Mouse (Mus musculus): Measurements from ENCODE around the gene Fkbpl. TPM values are rescaled to one million over a fixed set of nuclear protein-coding genes. Genes with fewer than 3 reads are reported as not detected.

Gene Fkbpl
- polyA plus RNA-seq, 1 experiment from 2014 or later: 12.9 TPM

DNA sequence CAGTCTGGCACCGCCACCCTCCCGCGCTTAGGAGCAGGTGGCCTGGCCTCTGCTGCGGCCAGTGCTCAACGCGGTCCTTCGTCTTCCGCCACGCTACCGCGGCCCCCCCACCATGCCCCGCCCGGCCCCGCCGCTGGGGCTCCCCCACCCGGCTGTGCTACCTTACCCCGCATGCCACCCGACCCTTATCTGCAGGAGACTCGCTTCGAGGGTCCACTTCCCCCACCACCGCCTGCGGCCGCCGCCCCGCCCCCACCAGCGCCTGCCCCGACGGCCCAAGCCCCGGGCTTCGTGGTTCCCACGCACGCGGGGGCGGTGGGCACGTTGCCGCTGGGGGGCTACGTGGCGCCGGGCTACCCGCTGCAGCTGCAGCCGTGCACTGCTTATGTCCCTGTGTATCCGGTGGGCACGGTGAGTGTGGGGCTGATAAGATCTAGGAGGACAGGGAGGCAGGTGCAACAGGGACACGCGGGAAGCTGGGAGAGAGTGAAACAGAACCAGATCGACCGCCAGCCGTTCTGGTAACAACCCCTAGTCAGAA, 13.7 kb upstream of the Fkbpl start:
- Histone ChIP-seq H3K4me2 (replicated peaks) (peak overlapping the region; percentile 85), H3K4me1 (replicated peaks; ENCODE audit: control insufficient read depth, insufficient read depth, low read length) (peaks cover 46% of the 10 kb centered on the region), H3K9ac (peak overlapping the region; percentile 72), H3K27ac (no peak overlapping the region), H3K27me3 (ENCODE audit: control insufficient read depth, insufficient read depth, low read length) (peaks cover 23% of the 10 kb centered on the region), H3K36me3 (replicated peaks; ENCODE audit: control insufficient read depth, insufficient read depth) (no peaks in the 10 kb centered on the region), H3K4me3 (replicated peaks; ENCODE audit: low read length) (peak overlapping the region; percentile 74), H3K9me3 (ENCODE audit: control insufficient read depth, low read length) (no peaks in the 10 kb centered on the region)
- DNase-seq (ENCODE audit: low spot score) (no peak), ATAC-seq (ENCODE audit: low FRiP score) (no peak)
- WGBS: 3% methylated on average over 47 of the region's 48 CpGs

- no peaks in the 10 kb centered on the region for H3K36me3 ChIP-seq (replicated peaks; ENCODE audit: control insufficient read depth, insufficient read depth)
- 4% methylated on average over 12 of the region's 12 CpGs for WGBS
- peak overlapping the region; percentile 74 for H3K4me3 ChIP-seq (replicated peaks; ENCODE audit: low read length)
- peaks cover 23% of the 10 kb centered on the region for H3K27me3 ChIP-seq (ENCODE audit: control insufficient read depth, insufficient read depth, low read length)
- peak overlapping the region; percentile 85 for H3K4me2 ChIP-seq (replicated peaks)
- no peaks in the 10 kb centered on the region for H3K9me3 ChIP-seq (ENCODE audit: control insufficient read depth, low read length)
- DNase-seq (ENCODE audit: low spot score) (no peak), ATAC-seq (ENCODE audit: low FRiP score) (no peak)
- peaks cover 39% of the 10 kb centered on the region for H3K4me1 ChIP-seq (replicated peaks; ENCODE audit: control insufficient read depth, insufficient read depth, low read length)
- no peak overlapping the region for H3K27ac ChIP-seq
- peak overlapping the region; percentile 51 for H3K9ac ChIP-seq
These were observed 12.9 kb upstream of the Fkbpl start for GRCm38 (mm10) chr17:34631647-34632046.

GRCm38 (mm10) chr17:34632261-34632691, 12.3 kb upstream of the Fkbpl start:
- Histone ChIP-seq H3K9me3 (ENCODE audit: control insufficient read depth, low read length) (no peaks in the 10 kb centered on the region), H3K4me1 (replicated peaks; ENCODE audit: control insufficient read depth, insufficient read depth, low read length) (peaks cover 39% of the 10 kb centered on the region), H3K27ac (no peak overlapping the region), H3K4me3 (replicated peaks; ENCODE audit: low read length) (peak overlapping the region; percentile 74), H3K4me2 (replicated peaks) (peak overlapping the region; percentile 85), H3K27me3 (ENCODE audit: control insufficient read depth, insufficient read depth, low read length) (peaks cover 23% of the 10 kb centered on the region), H3K36me3 (replicated peaks; ENCODE audit: control insufficient read depth, insufficient read depth) (no peaks in the 10 kb centered on the region), H3K9ac (peak overlapping the region; percentile 51)
- 3% methylated on average over 26 of the region's 26 CpGs for WGBS
- ATAC-seq (ENCODE audit: low FRiP score) (no peak), DNase-seq (ENCODE audit: low spot score) (no peak)

- no peak for DNase-seq (ENCODE audit: low spot score)
- WGBS: 71% methylated on average over 2 of the region's 2 CpGs
- no peaks in the 10 kb centered on the region for H3K36me3 ChIP-seq (replicated peaks; ENCODE audit: control insufficient read depth, insufficient read depth)
These were observed 8.9 kb upstream of the Fkbpl start for GRCm38 (mm10) chr17:34635671-34636070.

DNA sequence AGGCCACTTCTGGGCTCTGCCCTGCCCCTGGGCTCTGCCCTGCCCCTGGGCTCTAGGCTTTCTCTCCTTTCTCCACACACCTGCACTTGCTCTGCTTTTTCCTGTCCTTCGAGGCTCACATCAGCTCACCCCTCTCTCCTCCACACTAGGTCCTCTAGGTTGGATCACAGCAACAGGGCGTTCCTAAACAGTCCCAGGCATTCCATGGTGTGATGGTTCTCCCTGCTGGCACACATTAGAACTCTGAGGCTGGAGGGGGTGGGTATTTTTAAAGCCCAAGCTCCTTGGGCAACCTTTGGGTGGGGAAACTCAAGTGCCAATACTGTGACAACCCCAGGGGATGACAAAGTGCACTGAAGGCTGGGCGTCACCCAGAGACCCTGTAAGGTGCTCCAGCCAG, 7.1 kb upstream of the Fkbpl start:
- Histone ChIP-seq H3K27ac (no peak overlapping the region), H3K4me2 (replicated peaks) (no peak overlapping the region), H3K4me3 (replicated peaks; ENCODE audit: low read length) (no peak overlapping the region), H3K9ac (no peak overlapping the region), H3K27me3 (ENCODE audit: control insufficient read depth, insufficient read depth, low read length) (0 out of 2 replicates have a peak, but pooled peaks cover under 1% of the 10 kb centered on the region), H3K9me3 (ENCODE audit: control insufficient read depth, low read length) (no peaks in the 10 kb centered on the region), H3K36me3 (replicated peaks; ENCODE audit: control insufficient read depth, insufficient read depth) (no peaks in the 10 kb centered on the region), H3K4me1 (replicated peaks; ENCODE audit: control insufficient read depth, insufficient read depth, low read length) (no peaks in the 10 kb centered on the region)
- ATAC-seq (ENCODE audit: low FRiP score) (no peak), DNase-seq (ENCODE audit: low spot score) (no peak)
- 78% methylated on average over 3 of the region's 3 CpGs for WGBS

More at GRCm38 (mm10) chr17:34635671-34636070, 8.9 kb upstream of the Fkbpl start:
- no peak overlapping the region for H3K4me3 ChIP-seq (replicated peaks; ENCODE audit: low read length)
- H3K9me3 ChIP-seq (ENCODE audit: control insufficient read depth, low read length): no peaks in the 10 kb centered on the region
- no peak overlapping the region for H3K9ac ChIP-seq
- no peak for ATAC-seq (ENCODE audit: low FRiP score)
- H3K27me3 ChIP-seq (ENCODE audit: control insufficient read depth, insufficient read depth, low read length): peaks cover 16% of the 10 kb centered on the region
- H3K4me2 ChIP-seq (replicated peaks): no peak overlapping the region
- H3K4me1 ChIP-seq (replicated peaks; ENCODE audit: control insufficient read depth, insufficient read depth, low read length): peaks cover 13% of the 10 kb centered on the region
- no peak overlapping the region for H3K27ac ChIP-seq

DNA sequence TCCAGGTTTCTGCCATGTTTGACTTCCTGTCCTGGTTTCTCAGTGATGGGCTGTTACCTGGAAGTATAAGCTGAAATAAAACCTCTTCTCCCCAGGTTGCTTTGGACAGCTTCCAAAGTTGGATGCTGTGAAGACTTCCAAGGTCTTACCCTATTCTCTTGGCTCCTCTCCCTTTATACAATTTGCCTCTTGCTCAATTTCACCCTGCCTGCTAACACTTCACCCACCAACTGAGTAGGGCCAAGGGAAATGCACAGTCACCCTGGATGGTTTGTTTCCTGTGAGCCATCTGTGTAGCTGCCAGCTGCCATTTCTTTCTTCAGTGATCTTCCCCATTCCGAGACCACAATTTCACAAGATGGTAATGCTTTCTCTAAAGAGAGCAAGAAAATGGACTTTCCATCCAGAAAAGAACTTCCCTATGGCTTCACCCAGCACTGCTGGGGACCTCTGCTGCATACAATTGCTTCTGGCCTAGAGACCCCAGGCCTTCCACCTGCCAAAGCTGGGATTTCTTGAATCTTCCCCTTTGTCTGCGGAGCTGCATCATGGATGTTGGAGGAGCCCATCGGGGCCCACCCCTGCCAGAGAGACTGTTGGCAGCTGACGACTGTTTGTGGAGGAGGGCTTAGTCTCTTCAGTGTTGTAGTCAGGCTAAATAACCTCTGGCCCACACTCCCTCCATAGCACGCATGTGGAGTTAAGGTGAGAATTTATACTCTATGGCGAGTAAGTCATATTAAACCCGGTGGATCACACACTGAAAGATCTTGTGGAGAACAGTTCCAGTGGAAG, 4.9 kb upstream of the Fkbpl start:
- Histone ChIP-seq H3K27ac (no peak overlapping the region), H3K36me3 (replicated peaks; ENCODE audit: control insufficient read depth, insufficient read depth) (no peaks in the 10 kb centered on the region), H3K4me2 (replicated peaks) (no peak overlapping the region), H3K9me3 (ENCODE audit: control insufficient read depth, low read length) (no peaks in the 10 kb centered on the region), H3K4me1 (replicated peaks; ENCODE audit: control insufficient read depth, insufficient read depth, low read length) (no peaks in the 10 kb centered on the region), H3K9ac (no peak overlapping the region), H3K27me3 (ENCODE audit: control insufficient read depth, insufficient read depth, low read length) (no peaks in the 10 kb centered on the region), H3K4me3 (replicated peaks; ENCODE audit: low read length) (no peak overlapping the region)
- ATAC-seq (ENCODE audit: low FRiP score) (no peak), DNase-seq (ENCODE audit: low spot score) (no peak)
- 82% methylated on average over 7 of the region's 7 CpGs for WGBS

DNA sequence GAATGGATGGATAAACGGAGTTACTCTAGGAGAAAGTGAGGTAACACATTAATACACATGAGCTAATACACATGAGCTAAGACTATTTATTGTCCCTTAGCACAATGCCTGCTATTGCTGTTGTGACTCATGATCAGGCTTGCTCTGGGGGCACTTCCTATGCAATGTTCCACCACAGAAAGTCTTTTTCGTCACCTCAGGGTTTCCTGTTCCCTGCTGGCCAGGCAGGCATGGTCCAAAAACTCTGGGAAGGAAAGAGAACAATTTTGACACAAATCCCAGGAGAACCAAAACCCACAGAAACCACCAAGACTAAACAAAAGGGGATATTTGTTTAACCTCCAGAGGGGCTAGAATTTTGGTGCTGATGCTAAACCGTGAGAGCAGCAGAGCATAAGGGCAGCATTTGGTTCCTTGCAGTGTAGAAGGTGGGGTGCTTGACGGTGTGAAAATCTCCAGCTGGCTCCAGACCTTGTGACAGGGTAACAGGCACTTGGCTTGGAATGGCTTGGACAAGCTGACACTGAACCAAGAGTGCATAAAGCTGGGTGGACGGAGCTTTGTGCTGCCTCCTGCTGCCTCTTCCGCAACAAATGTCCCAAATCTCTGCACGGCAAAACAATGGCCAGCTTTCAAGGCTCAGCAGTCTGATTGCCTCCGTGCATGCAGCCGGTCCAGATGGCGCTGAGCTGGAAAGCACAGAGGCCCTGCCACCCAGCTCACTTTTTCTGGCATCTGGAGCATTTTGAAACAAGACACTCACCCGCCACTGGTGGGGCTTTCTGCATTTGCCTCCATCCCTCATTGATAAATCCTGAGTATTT, 3.6 kb upstream of the Fkbpl start:
- Histone ChIP-seq H3K4me1 (replicated peaks; ENCODE audit: control insufficient read depth, insufficient read depth, low read length) (peaks cover 11% of the 10 kb centered on the region), H3K36me3 (replicated peaks; ENCODE audit: control insufficient read depth, insufficient read depth) (no peaks in the 10 kb centered on the region), H3K27ac (peak overlapping the region; percentile 49), H3K9me3 (ENCODE audit: control insufficient read depth, low read length) (no peaks in the 10 kb centered on the region), H3K4me3 (replicated peaks; ENCODE audit: low read length) (no peak overlapping the region), H3K27me3 (ENCODE audit: control insufficient read depth, insufficient read depth, low read length) (no peaks in the 10 kb centered on the region), H3K9ac (no peak overlapping the region), H3K4me2 (replicated peaks) (no peak overlapping the region; the same call in 1 of the 2 replicates)
- ATAC-seq (ENCODE audit: low FRiP score) (0 out of 2 replicates have a peak, but pooled peaks have one; percentile 35), DNase-seq (ENCODE audit: low spot score) (no peak)
- 16% methylated on average over 11 of the region's 11 CpGs for WGBS

- Histone ChIP-seq H3K27me3 (ENCODE audit: control insufficient read depth, insufficient read depth, low read length) (no peaks in the 10 kb centered on the region), H3K27ac (peak overlapping the region; percentile 49; the same call in 1 of the 2 replicates), H3K36me3 (replicated peaks; ENCODE audit: control insufficient read depth, insufficient read depth) (no peaks in the 10 kb centered on the region), H3K4me2 (replicated peaks) (no peak overlapping the region), H3K9ac (no peak overlapping the region), H3K4me1 (replicated peaks; ENCODE audit: control insufficient read depth, insufficient read depth, low read length) (peaks cover 13% of the 10 kb centered on the region), H3K9me3 (ENCODE audit: control insufficient read depth, low read length) (no peaks in the 10 kb centered on the region), H3K4me3 (replicated peaks; ENCODE audit: low read length) (no peak overlapping the region)
- 90% methylated on average over 3 of the region's 3 CpGs for WGBS
- no peak for ATAC-seq (ENCODE audit: low FRiP score)
- no peak for DNase-seq (ENCODE audit: low spot score)
These were observed 2.6 kb upstream of the Fkbpl start for GRCm38 (mm10) chr17:34641945-34642344.

GRCm38 (mm10) chr17:34643379-34643778, 1.2 kb upstream of the Fkbpl start:
- WGBS: 98% methylated on average over 4 of the region's 4 CpGs
- no peak for DNase-seq (ENCODE audit: low spot score)
- Histone ChIP-seq H3K9ac (no peak overlapping the region), H3K27me3 (ENCODE audit: control insufficient read depth, insufficient read depth, low read length) (no peaks in the 10 kb centered on the region), H3K27ac (no peak overlapping the region), H3K4me3 (replicated peaks; ENCODE audit: low read length) (no peak overlapping the region), H3K36me3 (replicated peaks; ENCODE audit: control insufficient read depth, insufficient read depth) (0 out of 2 replicates have a peak, but pooled peaks cover under 1% of the 10 kb centered on the region), H3K9me3 (ENCODE audit: control insufficient read depth, low read length) (no peaks in the 10 kb centered on the region), H3K4me2 (replicated peaks) (no peak overlapping the region), H3K4me1 (replicated peaks; ENCODE audit: control insufficient read depth, insufficient read depth, low read length) (peaks cover 24% of the 10 kb centered on the region)
- ATAC-seq (ENCODE audit: low FRiP score): no peak

All from hindbrain, embryonic 14.5 days (tissue).